Mouse (Mus musculus) MEL-GATA-1-ER (cell line): ENCODE data around the gene Smim1.

Source experiments
- DNase-seq: peaks from one replicate; pipeline ENCODE4 v3.0.0-alpha.2; 2012; ENCODE audit warnings: low read depth; ENCODE audit errors: extremely low read depth

The Smim1 gene

GRCm38 (mm10) chr4:154022407-154022806, 3.6 kb downstream of the Smim1 start:
- DNase-seq, result no peak

- DNase-seq, result no peak
Observed at GRCm38 (mm10) chr4:154021432-154021831, 4.6 kb downstream of the Smim1 start.

- no peak for DNase-seq
Observed at GRCm38 (mm10) chr4:154019571-154019970, 6.5 kb downstream of the Smim1 start.

- no peak for DNase-seq
Observed at GRCm38 (mm10) chr4:154015476-154015875, 10.6 kb downstream of the Smim1 start.

GRCm38 (mm10) chr4:154012132-154012882, 13.7 kb downstream of the Smim1 start:
- no peak for DNase-seq

- peak; percentile 52 for DNase-seq
Observed at GRCm38 (mm10) chr4:154011646-154012089, 14.4 kb downstream of the Smim1 start, which contains the start of gene Lrrc47. Lrrc47 (plus strand) TSS chr4:154011731.

- no peak for DNase-seq
Observed at GRCm38 (mm10) chr4:154010907-154011645, 15.0 kb downstream of the Smim1 start.

- DNase-seq, result no peak
Observed at GRCm38 (mm10) chr4:154007759-154008158, 18.3 kb downstream of the Smim1 start.

GRCm38 (mm10) chr4:154006264-154006663, 19.8 kb downstream of the Smim1 start:
- DNase-seq, result no peak

GRCm38 (mm10) chr4:154005488-154005887, 20.5 kb downstream of the Smim1 start:
- DNase-seq, result no peak

- DNase-seq, result no peak
Observed at GRCm38 (mm10) chr4:153993505-153993904, 32.5 kb downstream of the Smim1 start.

GRCm38 (mm10) chr4:153992715-153993114, 33.3 kb downstream of the Smim1 start:
- DNase-seq, result no peak

- DNase-seq, result no peak
Observed at GRCm38 (mm10) chr4:153980470-153980869, 45.6 kb downstream of the Smim1 start.

- DNase-seq, result no peak
Observed at GRCm38 (mm10) chr4:153979243-153979642, 46.8 kb downstream of the Smim1 start.

GRCm38 (mm10) chr4:153975768-153976167, 50.3 kb downstream of the Smim1 start:
- DNase-seq, result peak; percentile 5

- peak; percentile 8 for DNase-seq
Observed at GRCm38 (mm10) chr4:153975292-153975662, 50.8 kb downstream of the Smim1 start.

- peak; percentile 80 for DNase-seq
Observed at GRCm38 (mm10) chr4:153974431-153975291, 51.4 kb downstream of the Smim1 start, which contains the start of the genes Dffb and Cep104. Dffb (minus strand) TSS chr4:153975126. Cep104 (plus strand) TSS chr4:153975194.
